Mouse (Mus musculus) T-cell, adult 2 months (primary cell): ENCODE results near the gene Mrpl19.

Experiments used
- DNase-seq: peaks from one replicate; pipeline ENCODE4 v3.0.0; 2022; ENCODE audit warnings: low spot score

Mrpl19 gene

GRCm38 (mm10) chr6:81965296-81966067, at the start of gene Mrpl19:
Mrpl19 (minus strand) TSS chr6:81965958.
- peak; percentile 86 for DNase-seq

- no peak for DNase-seq
Observed at GRCm38 (mm10) chr6:82012392-82012791, 46.6 kb upstream of the Mrpl19 start.

- no peak for DNase-seq
Observed at GRCm38 (mm10) chr6:81990049-81990810, 24.5 kb upstream of the Mrpl19 start.

GRCm38 (mm10) chr6:81988341-81988740, 22.6 kb upstream of the Mrpl19 start:
- no peak for DNase-seq

GRCm38 (mm10) chr6:81987580-81987979, 21.8 kb upstream of the Mrpl19 start:
- DNase-seq: no peak

- DNase-seq: peak; percentile 20
Observed at GRCm38 (mm10) chr6:81987010-81987409, 21.3 kb upstream of the Mrpl19 start.

GRCm38 (mm10) chr6:81986599-81986998, 20.8 kb upstream of the Mrpl19 start:
- DNase-seq: no peak

- no peak for DNase-seq
Observed at GRCm38 (mm10) chr6:81986171-81986570, 20.4 kb upstream of the Mrpl19 start.

GRCm38 (mm10) chr6:81979286-81979685, 13.5 kb upstream of the Mrpl19 start:
- no peak for DNase-seq

- peak; percentile 50 for DNase-seq
Observed at GRCm38 (mm10) chr6:81975971-81976621, 10.3 kb upstream of the Mrpl19 start.

GRCm38 (mm10) chr6:81972595-81972994, 6.8 kb upstream of the Mrpl19 start:
- no peak for DNase-seq

GRCm38 (mm10) chr6:81971196-81971595, 5.4 kb upstream of the Mrpl19 start:
- DNase-seq: no peak

- no peak for DNase-seq
Observed at GRCm38 (mm10) chr6:81966068-81966544, 348 bp upstream of the Mrpl19 start.

- no peak for DNase-seq
Observed at GRCm38 (mm10) chr6:81960284-81960683, 5.5 kb downstream of the Mrpl19 start.

GRCm38 (mm10) chr6:81959866-81960265, 5.9 kb downstream of the Mrpl19 start:
- no peak for DNase-seq

GRCm38 (mm10) chr6:81957992-81958391, 7.8 kb downstream of the Mrpl19 start:
- no peak for DNase-seq

- no peak for DNase-seq
Observed at GRCm38 (mm10) chr6:81956399-81956798, 9.4 kb downstream of the Mrpl19 start.

- no peak for DNase-seq
Observed at GRCm38 (mm10) chr6:81955133-81955532, 10.6 kb downstream of the Mrpl19 start.

GRCm38 (mm10) chr6:81946906-81947305, 18.9 kb downstream of the Mrpl19 start:
- no peak for DNase-seq

- no peak for DNase-seq
Observed at GRCm38 (mm10) chr6:81944432-81944831, 21.3 kb downstream of the Mrpl19 start.

- no peak for DNase-seq
Observed at GRCm38 (mm10) chr6:81943281-81943680, 22.5 kb downstream of the Mrpl19 start.

- no peak for DNase-seq
Observed at GRCm38 (mm10) chr6:81941718-81942117, 24.0 kb downstream of the Mrpl19 start.

- no peak for DNase-seq
Observed at GRCm38 (mm10) chr6:81933281-81933680, 32.5 kb downstream of the Mrpl19 start.
